Mouse (Mus musculus) liver, adult 2 months (tissue): ENCODE data around the gene Becn1.

ENCODE experiments used
- CTCF ChIP-seq: fragments of 200-500 bp; IDR thresholded peaks from 2 replicates; pipeline ENCODE4 v1.5.1; 2011; ENCODE audit warnings: low read depth, low read length, control low read depth
- POLR2A ChIP-seq: fragments of 200-500 bp; IDR thresholded peaks from 2 replicates; pipeline ENCODE4 v1.6.1; 2011; ENCODE audit warnings: low read length, control low read depth; ENCODE audit not compliant: insufficient read depth; ENCODE audit errors: extremely low read depth

GRCm38 (mm10) chr11:101332537-101332936, 30.5 kb upstream of the Becn1 start:
- no peak for TF ChIP-seq CTCF
- TF ChIP-seq POLR2A = no peak
